9 mouse cellular contexts compared by ENCODE assay signal in genomic region chr7:142456806-142457205, GRCm38 (mm10). TPM values are rescaled to one million over a fixed set of nuclear protein-coding genes. Genes with fewer than 3 reads are reported as not detected.
A peak's percentile ranks its signal among the peaks of the same experiment; 100 is the strongest.
DNase-seq lines count a peak whose midpoint lies in the region; ATAC-seq and TF ChIP-seq lines count a peak whose summit lies in the region.
"Had no signal": no experiment of that assay in that cellular context is flagged by ENCODE, and none has a peak within 500 bp of the region (broad histone marks: within the 10 kb centered on the region; RNA-seq: fewer than 3 reads in every experiment).

No protein-coding gene starts in this region.

- no peak overlapping the region for H3K4me3 ChIP-seq in forebrain, embryonic 10.5 days
- no peak overlapping the region for H3K4me3 ChIP-seq in heart, postnatal 0 days (ENCODE audit: low read depth, low read length)
- H3K4me3 ChIP-seq in midbrain, embryonic 12.5 days, result no peak overlapping the region

- no peaks in the 10 kb centered on the region for H3K9me3 ChIP-seq in forebrain, embryonic 10.5 days
- no peaks in the 10 kb centered on the region for H3K9me3 ChIP-seq in heart, postnatal 0 days (replicated peaks; ENCODE audit: control insufficient read depth, low read length)
- H3K9me3 ChIP-seq in midbrain, embryonic 12.5 days, result no peaks in the 10 kb centered on the region

- H3K27ac ChIP-seq in forebrain, embryonic 10.5 days, result peak overlapping the region; percentile 87
- peak overlapping the region; percentile 97 for H3K27ac ChIP-seq in heart, postnatal 0 days (ENCODE audit: low read depth)
- H3K27ac ChIP-seq in midbrain, embryonic 12.5 days (replicated peaks), result peak overlapping the region; percentile 54

- intact Hi-C loops in left cerebral cortex, postnatal 4 days (cut with DNase I), result no loop called here

- WGBS in forebrain, embryonic 10.5 days, result 82% methylated on average over 3 of the region's 3 CpGs
- WGBS in heart, postnatal 0 days, result 12% methylated on average over 3 of the region's 3 CpGs
- WGBS in midbrain, embryonic 12.5 days, result 69% methylated on average over 3 of the region's 3 CpGs

- H3K4me2 ChIP-seq in heart, postnatal 0 days (ENCODE audit: low read depth, low read length), result no peak overlapping the region
- no peak overlapping the region for H3K4me2 ChIP-seq in midbrain, embryonic 12.5 days (replicated peaks)

- no peak for TF ChIP-seq CTCF in heart, postnatal 0 days (IDR thresholded peaks at IDR 0.05; ENCODE audit: low read depth)

- peaks cover 56% of the 10 kb centered on the region for H3K4me1 ChIP-seq in forebrain, embryonic 10.5 days
- peaks cover 58% of the 10 kb centered on the region for H3K4me1 ChIP-seq in heart, postnatal 0 days (ENCODE audit: control insufficient read depth, insufficient read depth)
- peaks cover 20% of the 10 kb centered on the region for H3K4me1 ChIP-seq in midbrain, embryonic 12.5 days

- peak; percentile 12; the same call in 1 of the 2 replicates for ATAC-seq in heart, postnatal 0 days (ENCODE audit: insufficient read depth, low read depth)
- no peak for ATAC-seq in midbrain, embryonic 12.5 days (ENCODE audit: low FRiP score, low read depth)

- H3K9ac ChIP-seq in heart, postnatal 0 days (replicated peaks; ENCODE audit: low read depth, low read length), result no peak overlapping the region
- no peak overlapping the region for H3K9ac ChIP-seq in midbrain, embryonic 12.5 days (replicated peaks)

- H3K27me3 ChIP-seq in forebrain, embryonic 10.5 days (ENCODE audit: poor library complexity, severe bottlenecking), result no peaks in the 10 kb centered on the region
- H3K27me3 ChIP-seq in heart, postnatal 0 days (ENCODE audit: control insufficient read depth, insufficient read depth, low read length), result no peaks in the 10 kb centered on the region
- no peaks in the 10 kb centered on the region for H3K27me3 ChIP-seq in midbrain, embryonic 12.5 days

- peak; percentile 59 for TF ChIP-seq EP300 in heart, postnatal 0 days (IDR thresholded peaks at IDR 0.05; ENCODE audit: low read depth)

- DNase-seq in kidney, postnatal 10 days, result peak; percentile 11
- DNase-seq in kidney, postnatal 14 days, result no peak
- DNase-seq in forebrain, embryonic 10.5 days (ENCODE audit: extremely low spot score, low spot score), result no peak
- DNase-seq in heart, postnatal 0 days (ENCODE audit: low spot score), result peak; percentile 52
- DNase-seq in layer of hippocampus, adult 9-10 months (ENCODE audit: low spot score), result no peak
- DNase-seq in layer of hippocampus, adult 9-11 months, result no peak
- DNase-seq in left cerebral cortex, postnatal 4 days, result no peak

- no peaks in the 10 kb centered on the region for H3K36me3 ChIP-seq in forebrain, embryonic 10.5 days (replicated peaks)
- H3K36me3 ChIP-seq in heart, postnatal 0 days (replicated peaks; ENCODE audit: control insufficient read depth, insufficient read depth, low read length), result no peaks in the 10 kb centered on the region
- no peaks in the 10 kb centered on the region for H3K36me3 ChIP-seq in midbrain, embryonic 12.5 days

RNA-seq across cellular contexts. Expression of gene Lsp1, which starts 3.8 kb away (rescaled TPM):
- polyA plus RNA-seq in forebrain, embryonic 10.5 days (2016; fragmentation: Nextera tagmentation; extraction: Ambion mirVana), result 10.7 and 12.0 TPM in 2 replicates
- 20.8 and 84.4 TPM in 2 replicates for total RNA-seq in heart, postnatal 0 days (2014; rRNA removed; ENCODE audit: low replicate concordance)
- polyA plus RNA-seq in heart, postnatal 0 days (2015; fragmentation: Nextera tagmentation; extraction: Ambion mirVana), result 47.7 and 53.1 TPM in 2 replicates
- 9.8 and 11.1 TPM in 2 replicates for polyA plus RNA-seq in midbrain, embryonic 12.5 days (2016; fragmentation: Nextera tagmentation; extraction: Ambion mirVana)
- 1 to 10 TPM; 5.5 to 5.7 TPM for total RNA-seq in left cerebral cortex, postnatal 4 days (2021)

RNA-seq across cellular contexts. Expression of gene Tnni2, which starts 15.2 kb away (rescaled TPM):
- 0.46 and 1.4 TPM in 2 replicates for polyA plus RNA-seq in forebrain, embryonic 10.5 days (2016; fragmentation: Nextera tagmentation; extraction: Ambion mirVana)
- not detected in 2 replicates for total RNA-seq in heart, postnatal 0 days (2014; rRNA removed; ENCODE audit: low replicate concordance)
- 8.9 and 9.9 TPM in 2 replicates for polyA plus RNA-seq in heart, postnatal 0 days (2015; fragmentation: Nextera tagmentation; extraction: Ambion mirVana)
- 0.66 TPM in 1 of 2 replicates, not detected in the other for polyA plus RNA-seq in midbrain, embryonic 12.5 days (2016; fragmentation: Nextera tagmentation; extraction: Ambion mirVana)
- not detected for total RNA-seq in left cerebral cortex, postnatal 4 days (2021)

RNA-seq across cellular contexts. Expression of gene Syt8, which starts 22.2 kb away (rescaled TPM):
- 0.18 TPM in 1 of 2 replicates, not detected in the other for polyA plus RNA-seq in forebrain, embryonic 10.5 days (2016; fragmentation: Nextera tagmentation; extraction: Ambion mirVana)
- 18.0 TPM in 1 of 2 replicates, not detected in the other for total RNA-seq in heart, postnatal 0 days (2014; rRNA removed; ENCODE audit: low replicate concordance)
- 0.10 TPM in 1 of 2 replicates, not detected in the other for polyA plus RNA-seq in heart, postnatal 0 days (2015; fragmentation: Nextera tagmentation; extraction: Ambion mirVana)
- polyA plus RNA-seq in midbrain, embryonic 12.5 days (2016; fragmentation: Nextera tagmentation; extraction: Ambion mirVana), result 0.56 TPM in 1 of 2 replicates, not detected in the other
- not detected for total RNA-seq in left cerebral cortex, postnatal 4 days (2021)
- total RNA-seq: hematopoietic stem cell, adult 5-6 weeks had no signal

RNA-seq across cellular contexts. Expression of gene Tnnt3, which starts 41.8 kb away (rescaled TPM):
- 0.33 and 1.1 TPM in 2 replicates for polyA plus RNA-seq in forebrain, embryonic 10.5 days (2016; fragmentation: Nextera tagmentation; extraction: Ambion mirVana)
- 0.73 and 11.0 TPM in 2 replicates for total RNA-seq in heart, postnatal 0 days (2014; rRNA removed; ENCODE audit: low replicate concordance)
- 2.5 and 3.2 TPM in 2 replicates for polyA plus RNA-seq in heart, postnatal 0 days (2015; fragmentation: Nextera tagmentation; extraction: Ambion mirVana)
- polyA plus RNA-seq in midbrain, embryonic 12.5 days (2016; fragmentation: Nextera tagmentation; extraction: Ambion mirVana), result 1.0 and 1.1 TPM in 2 replicates
- 1 to 10 TPM in 1 of 2 experiments, not detected in 1; 1.3 TPM for total RNA-seq in left cerebral cortex, postnatal 4 days (2021)

Comparison
In these comparisons a context has a peak if more than half of its experiments do, and no peak if none do; other contexts are left out.
1. DNase-seq: peak in kidney, postnatal 10 days (single experiment) and heart, postnatal 0 days (single experiment); none in kidney, postnatal 14 days (single experiment), forebrain, embryonic 10.5 days (single experiment), layer of hippocampus, adult 9-10 months (single experiment), layer of hippocampus, adult 9-11 months (single experiment) and left cerebral cortex, postnatal 4 days (single experiment).
2. Peak in every context shown above with its lines, with median percentiles within 50 percentile points of each other: H3K27ac ChIP-seq.